Mouse (Mus musculus) naive thymus-derived CD4-positive, alpha-beta T cell, adult 5 months (primary cell): ENCODE measurements around the gene Cygb. TPM values are rescaled to one million over a fixed set of nuclear protein-coding genes. Genes with fewer than 3 reads are reported as not detected.

ENCODE experiments used
- polyA plus RNA-seq: library from polyadenylated mRNA; unstranded; fragments of 100-300 nt; shearing (Covaris generic); gene quantifications from one replicate; pipeline ENCODE4 v1.2.1, GENCODE M21; 2017

The Cygb gene
- polyA plus RNA-seq, result not detected

GRCm38 (mm10) chr11:116654255-116654821 is at the start of gene Cygb:
Gene Cygb, minus strand, starts transcription at chr11:116654313.

GRCm38 (mm10) chr11:116653234-116653633 is 879 bp downstream of the Cygb start, which contains the start of gene Prcd:
Gene Prcd, plus strand, starts transcription at chr11:116653534.

GRCm38 (mm10) chr11:116626299-116627071 is 27.6 kb downstream of the Cygb start, which contains the start of gene Rhbdf2:
Gene Rhbdf2, minus strand, starts transcription at chr11:116627019.

Other genes starting within 250 kb of the Cygb start
- gene Rnf157, start 241.3 kb downstream of the Cygb start, polyA plus RNA-seq, result 13.5 TPM
- gene Ubald2, start 220.2 kb downstream of the Cygb start, polyA plus RNA-seq, result 233 TPM
- gene Qrich2, start 188.1 kb downstream of the Cygb start, polyA plus RNA-seq, result not detected
- 135 TPM for gene Prpsap1, start 160.1 kb downstream of the Cygb start, polyA plus RNA-seq
- 0.20 TPM for gene Sphk1, start 123.4 kb downstream of the Cygb start, polyA plus RNA-seq
- gene Ube2o, start 72.9 kb downstream of the Cygb start, polyA plus RNA-seq, result 17.9 TPM
- gene Aanat, start 67.9 kb downstream of the Cygb start, polyA plus RNA-seq, result not detected
- 15.5 TPM for gene Rhbdf2, start 27.3 kb downstream of the Cygb start, polyA plus RNA-seq
- gene Prcd, start 779 bp downstream of the Cygb start, polyA plus RNA-seq, result not detected
- not detected for gene St6galnac1, start 121.2 kb upstream of the Cygb start, polyA plus RNA-seq
- not detected for gene Mxra7, start 173.7 kb upstream of the Cygb start, polyA plus RNA-seq
- 154 TPM for gene Mettl23, start 189.0 kb upstream of the Cygb start, polyA plus RNA-seq
- gene Jmjd6, start 189.1 kb upstream of the Cygb start, polyA plus RNA-seq, result 111 TPM
- 15.4 TPM for gene Mfsd11, start 198.1 kb upstream of the Cygb start, polyA plus RNA-seq
- 412 TPM for gene Srsf2, start 198.8 kb upstream of the Cygb start, polyA plus RNA-seq